Mouse (Mus musculus) liver, embryonic 12.5 days (tissue): ENCODE measurements around the gene Susd3. TPM values are rescaled to one million over a fixed set of nuclear protein-coding genes. Genes with fewer than 3 reads are reported as not detected.

Source experiments
- ATAC-seq: fragments of 200-750 bp; cut with Nextera tagmentation; 2 replicates; pipeline ENCODE4 v1.8.0; 2017; ENCODE audit warnings: moderate number of reproducible peaks, mild to moderate bottlenecking, moderate library complexity
- H3K27ac ChIP-seq: fragments of 300-500 bp; sonication (generic); 2 replicates; pipeline ENCODE4 v1.5.1; 2016; ENCODE audit warnings: mild to moderate bottlenecking
- H3K27me3 ChIP-seq: fragments of 300-500 bp; sonication (generic); replicated peaks from 2 replicates; pipeline ENCODE4 v1.6.1; 2016; ENCODE audit warnings: mild to moderate bottlenecking, moderate library complexity
- H3K36me3 ChIP-seq: fragments of 300-500 bp; sonication (generic); 2 replicates; pipeline ENCODE4 v1.6.1; 2016; ENCODE audit warnings: mild to moderate bottlenecking, moderate library complexity
- H3K4me1 ChIP-seq: fragments of 300-500 bp; sonication (generic); 2 replicates; pipeline ENCODE4 v1.6.1; 2016
- H3K4me2 ChIP-seq: fragments of 300-500 bp; sonication (generic); 2 replicates; pipeline ENCODE4 v1.6.1; 2016; ENCODE audit warnings: mild to moderate bottlenecking, moderate library complexity
- H3K4me3 ChIP-seq: fragments of 300-500 bp; sonication (generic); 2 replicates; pipeline ENCODE4 v1.5.1; 2016; ENCODE audit warnings: mild to moderate bottlenecking, moderate library complexity
- H3K9ac ChIP-seq: fragments of 300-500 bp; sonication (generic); 2 replicates; pipeline ENCODE4 v1.6.1; 2016; ENCODE audit warnings: mild to moderate bottlenecking, moderate library complexity
- H3K9me3 ChIP-seq: fragments of 300-500 bp; sonication (generic); replicated peaks from 2 replicates; pipeline ENCODE4 v1.6.1; 2016; ENCODE audit warnings: mild to moderate bottlenecking, moderate library complexity
- WGBS: fragments of 180-500 bp; shearing (Covaris S2); methylation state at CpG from one replicate; pipeline ENCODE4 v1.1.7; 2016; ENCODE audit not compliant: insufficient replicate concordance; 5-methylcytosine and 5-hydroxymethylcytosine counted together
- polyA plus RNA-seq: library from polyadenylated mRNA; unstranded; fragments of >200 nt; fragmentation: Nextera tagmentation; extraction: Ambion mirVana; gene quantifications from 2 replicates; pipeline ENCODE4 v1.2.1, GENCODE M21; 2016

The Susd3 gene
- polyA plus RNA-seq, 1 experiment from 2014 or later = 2.4 TPM

GRCm38 (mm10) chr13:49190876-49191672, 57.4 kb downstream of the Susd3 start:
- Histone ChIP-seq H3K27ac (peak overlapping the region; percentile 49), H3K4me2 (peak overlapping the region; percentile 99), H3K27me3 (no peaks in the 10 kb centered on the region), H3K9me3 (no peaks in the 10 kb centered on the region), H3K36me3 (peaks cover 15% of the 10 kb centered on the region), H3K9ac (0 out of 2 replicates have a peak overlapping the region, but pooled peaks have one; percentile 29), H3K4me1 (peaks cover 70% of the 10 kb centered on the region), H3K4me3 (no peak overlapping the region)
- WGBS = 50% methylated on average over 7 of the region's 7 CpGs
- ATAC-seq = no peak

- H3K4me3 ChIP-seq = no peak overlapping the region
- peaks cover 62% of the 10 kb centered on the region for H3K4me1 ChIP-seq
- H3K36me3 ChIP-seq = peaks cover 6% of the 10 kb centered on the region
- peak overlapping the region; percentile 7; the same call in 1 of the 2 replicates for H3K27ac ChIP-seq
- H3K9me3 ChIP-seq = no peaks in the 10 kb centered on the region
- peak overlapping the region; percentile 99 for H3K4me2 ChIP-seq
- 0 out of 2 replicates have a peak overlapping the region, but pooled peaks have one; percentile 10 for H3K9ac ChIP-seq
- ATAC-seq = no peak
- WGBS = 35% methylated on average over 12 of the region's 12 CpGs
- no peaks in the 10 kb centered on the region for H3K27me3 ChIP-seq
Observed at GRCm38 (mm10) chr13:49189970-49190870, 58.3 kb downstream of the Susd3 start.

- no peak for ATAC-seq
- 46% methylated on average over 2 of the region's 2 CpGs for WGBS
- H3K9me3 ChIP-seq = no peaks in the 10 kb centered on the region
- H3K27ac ChIP-seq = peak overlapping the region; percentile 57; the same call in 1 of the 2 replicates
- H3K9ac ChIP-seq = no peak overlapping the region
- peak overlapping the region; percentile 99 for H3K4me2 ChIP-seq
- no peaks in the 10 kb centered on the region for H3K36me3 ChIP-seq
- H3K27me3 ChIP-seq = no peaks in the 10 kb centered on the region
- peaks cover 62% of the 10 kb centered on the region for H3K4me1 ChIP-seq
- H3K4me3 ChIP-seq = no peak overlapping the region
Observed at GRCm38 (mm10) chr13:49188966-49189360, 59.5 kb downstream of the Susd3 start.

- Histone ChIP-seq H3K4me3 (peak overlapping the region; percentile 81), H3K9me3 (no peaks in the 10 kb centered on the region), H3K27me3 (no peaks in the 10 kb centered on the region), H3K36me3 (no peaks in the 10 kb centered on the region), H3K9ac (peak overlapping the region; percentile 83), H3K4me1 (peaks cover 64% of the 10 kb centered on the region), H3K4me2 (peak overlapping the region; percentile 99), H3K27ac (peak overlapping the region; percentile 76)
- no peak for ATAC-seq
- 17% methylated on average over 15 of the region's 15 CpGs for WGBS
Observed at GRCm38 (mm10) chr13:49188219-49188965, 60.1 kb downstream of the Susd3 start.

GRCm38 (mm10) chr13:49187288-49188218, 61.0 kb downstream of the Susd3 start, which contains the start of gene Ninj1:
Gene Ninj1, plus strand, starts transcription at chr13:49187485.
- Histone ChIP-seq H3K9me3 (no peaks in the 10 kb centered on the region), H3K36me3 (no peaks in the 10 kb centered on the region), H3K4me1 (peaks cover 66% of the 10 kb centered on the region), H3K27me3 (no peaks in the 10 kb centered on the region), H3K9ac (peak within 1 kb of the TSS; percentile 83), H3K4me2 (peak within 1 kb of the TSS; percentile 99), H3K27ac (peak within 1 kb of the TSS; percentile 76), H3K4me3 (peak within 1 kb of the TSS; percentile 81)
- peak; percentile 88 for ATAC-seq
- 1% methylated on average over 73 of the region's 87 CpGs for WGBS

GRCm38 (mm10) chr13:49186798-49187287, 61.7 kb downstream of the Susd3 start:
- peak; percentile 25 for ATAC-seq
- WGBS = 20% methylated on average over 11 of the region's 11 CpGs
- H3K4me1 ChIP-seq = peaks cover 59% of the 10 kb centered on the region
- peak overlapping the region; percentile 59 for H3K9ac ChIP-seq
- H3K4me3 ChIP-seq = peak overlapping the region; percentile 81
- peak overlapping the region; percentile 76 for H3K27ac ChIP-seq
- H3K36me3 ChIP-seq = no peaks in the 10 kb centered on the region
- H3K27me3 ChIP-seq = no peaks in the 10 kb centered on the region
- H3K9me3 ChIP-seq = no peaks in the 10 kb centered on the region
- H3K4me2 ChIP-seq = peak overlapping the region; percentile 99

- Histone ChIP-seq H3K4me1 (peaks cover 34% of the 10 kb centered on the region), H3K9me3 (no peaks in the 10 kb centered on the region), H3K4me2 (no peak overlapping the region), H3K9ac (no peak overlapping the region), H3K36me3 (no peaks in the 10 kb centered on the region), H3K27ac (no peak overlapping the region), H3K4me3 (no peak overlapping the region), H3K27me3 (no peaks in the 10 kb centered on the region)
- 45% methylated on average over 5 of the region's 5 CpGs for WGBS
- no peak for ATAC-seq
Observed at GRCm38 (mm10) chr13:49183646-49184045, 64.9 kb downstream of the Susd3 start.

- no peak overlapping the region for H3K4me2 ChIP-seq
- H3K4me1 ChIP-seq = peaks cover 29% of the 10 kb centered on the region
- 44% methylated on average over 5 of the region's 5 CpGs for WGBS
- H3K27me3 ChIP-seq = no peaks in the 10 kb centered on the region
- no peak overlapping the region for H3K9ac ChIP-seq
- no peaks in the 10 kb centered on the region for H3K36me3 ChIP-seq
- no peak for ATAC-seq
- no peak overlapping the region for H3K4me3 ChIP-seq
- H3K27ac ChIP-seq = no peak overlapping the region
- H3K9me3 ChIP-seq = no peaks in the 10 kb centered on the region
Observed at GRCm38 (mm10) chr13:49183161-49183560, 65.3 kb downstream of the Susd3 start.

GRCm38 (mm10) chr13:49181411-49181984, 67.0 kb downstream of the Susd3 start:
- ATAC-seq = no peak
- Histone ChIP-seq H3K36me3 (no peaks in the 10 kb centered on the region), H3K9me3 (no peaks in the 10 kb centered on the region), H3K27ac (no peak overlapping the region), H3K27me3 (no peaks in the 10 kb centered on the region), H3K9ac (no peak overlapping the region), H3K4me1 (peaks cover 15% of the 10 kb centered on the region), H3K4me3 (no peak overlapping the region), H3K4me2 (no peak overlapping the region)
- 72% methylated on average over 3 of the region's 3 CpGs for WGBS

GRCm38 (mm10) chr13:49180691-49181090, 67.8 kb downstream of the Susd3 start:
- Histone ChIP-seq H3K4me1 (peaks cover 12% of the 10 kb centered on the region; the same call in 1 of the 2 replicates), H3K27me3 (no peaks in the 10 kb centered on the region), H3K36me3 (no peaks in the 10 kb centered on the region), H3K4me3 (no peak overlapping the region), H3K9me3 (no peaks in the 10 kb centered on the region), H3K27ac (no peak overlapping the region), H3K4me2 (no peak overlapping the region), H3K9ac (no peak overlapping the region)
- no peak for ATAC-seq
- 6% methylated on average over 1 of the region's 1 CpGs for WGBS
